Mouse (Mus musculus) kidney, postnatal 25 days (tissue): ENCODE measurements around the gene Znhit1.

Experiments
- DNase-seq, 2 experiments: peaks; one replicate each; pipeline ENCODE4 v3.0.0; 2021; ENCODE audit warnings: mixed read lengths in 2 of 2

Znhit1 gene

GRCm38 (mm10) chr5:136984828-136985227 lies 3.0 kb downstream of the Znhit1 start:
- no peak for DNase-seq

DNA sequence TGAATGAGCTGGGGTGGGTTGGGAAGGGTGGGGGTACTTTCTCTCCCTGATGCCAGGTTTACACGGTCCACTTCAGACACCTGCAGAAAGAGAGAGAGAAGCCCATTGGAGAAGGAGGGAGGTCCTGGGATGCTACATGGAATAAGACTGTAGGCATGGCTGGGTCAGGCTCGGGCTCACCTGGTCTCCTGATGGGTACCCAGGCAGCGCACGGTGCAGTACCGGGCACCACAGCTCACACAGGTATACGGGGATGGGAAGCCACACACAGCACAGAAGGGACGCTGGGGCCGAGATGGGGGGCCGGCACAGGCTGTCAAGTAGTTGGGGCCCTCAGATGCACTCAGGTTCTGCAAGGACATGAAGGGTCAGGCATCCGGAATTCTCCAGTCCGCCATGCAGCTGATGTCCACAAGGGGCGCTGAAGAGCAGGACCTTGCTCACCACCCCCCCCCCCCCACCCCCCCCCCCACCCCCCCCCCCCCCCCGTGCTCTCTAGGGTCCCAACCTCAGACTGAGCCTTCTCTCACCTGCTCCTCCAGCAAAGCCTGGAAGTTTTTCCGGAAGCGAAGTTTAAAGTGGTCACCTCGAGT lies 5.4 kb downstream of the Znhit1 start:
- DNase-seq = peak; percentile 61 to 79

GRCm38 (mm10) chr5:136980974-136981373 lies 6.8 kb downstream of the Znhit1 start:
- DNase-seq = no peak

- no peak for DNase-seq
Observed at GRCm38 (mm10) chr5:136979762-136980161, 8.1 kb downstream of the Znhit1 start.

GRCm38 (mm10) chr5:136977769-136978168 lies 10.1 kb downstream of the Znhit1 start:
- DNase-seq = no peak

GRCm38 (mm10) chr5:136973670-136974069 lies 14.2 kb downstream of the Znhit1 start:
- no peak for DNase-seq

- DNase-seq = peak; percentile 89 to 92
Observed at GRCm38 (mm10) chr5:136970703-136971102, 17.1 kb downstream of the Znhit1 start.

GRCm38 (mm10) chr5:136967592-136967991 lies 20.2 kb downstream of the Znhit1 start:
- peak; percentile 90 to 95 for DNase-seq

GRCm38 (mm10) chr5:136966861-136967455 lies 20.9 kb downstream of the Znhit1 start:
- DNase-seq = no peak

GRCm38 (mm10) chr5:136966331-136966730 lies 21.5 kb downstream of the Znhit1 start, which contains the start of gene Cldn15:
TSS of gene Cldn15 (plus strand) at chr5:136966616.
- peak; percentile 74 to 90 for DNase-seq

DNA sequence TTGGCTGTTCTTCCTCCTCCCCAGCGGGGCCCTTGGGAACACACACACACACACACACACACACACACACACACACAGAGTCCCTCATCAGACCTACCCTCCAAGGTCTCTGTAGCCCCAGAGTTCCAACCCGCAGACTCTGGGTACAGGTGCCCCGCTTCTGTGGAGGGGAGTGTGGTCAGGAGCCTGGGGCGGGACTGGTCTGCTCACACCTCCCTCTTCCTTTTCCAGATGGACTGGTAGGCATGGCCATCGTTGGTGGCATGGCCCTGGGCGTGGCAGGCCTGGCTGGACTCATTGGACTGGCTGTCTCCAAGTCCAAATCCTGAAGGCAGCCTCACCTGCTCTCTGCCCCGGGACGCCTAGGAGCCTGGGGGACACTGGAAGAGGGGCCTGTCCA lies 22.1 kb downstream of the Znhit1 start:
- peak; percentile 40 to 77 for DNase-seq

- peak in 1 of 2 experiments; percentile 52 for DNase-seq
Observed at GRCm38 (mm10) chr5:136965210-136965609, 22.6 kb downstream of the Znhit1 start.

DNA sequence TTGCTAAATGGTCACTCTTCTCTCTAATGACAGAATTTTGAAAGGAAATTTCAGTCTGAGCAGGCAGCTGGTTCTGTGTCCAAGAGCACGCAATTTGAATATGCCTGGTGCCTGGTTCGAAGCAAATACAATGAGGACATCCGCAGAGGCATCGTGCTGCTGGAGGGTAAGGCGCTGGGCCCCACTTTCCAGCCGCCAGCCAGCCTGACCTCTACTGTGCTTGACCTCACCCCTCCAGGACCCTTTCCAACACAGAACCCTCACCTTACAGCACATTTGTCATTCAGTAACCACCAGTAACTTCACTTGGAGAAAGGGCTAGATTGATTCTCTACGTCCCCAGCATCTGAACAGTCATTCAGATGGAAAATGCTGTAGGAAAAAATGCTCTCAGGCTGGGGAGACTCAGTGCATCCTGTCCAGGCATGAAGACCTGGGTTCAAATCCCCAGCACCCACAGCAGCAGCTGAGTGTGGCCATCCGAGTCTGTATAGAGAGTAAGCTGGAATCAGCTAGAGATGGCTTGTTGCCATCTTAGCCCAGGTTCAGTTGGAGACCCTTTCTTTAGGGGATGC lies 24.8 kb downstream of the Znhit1 start:
- no peak for DNase-seq

GRCm38 (mm10) chr5:136962501-136962900 lies 25.3 kb downstream of the Znhit1 start:
- peak; percentile 89 to 91 for DNase-seq

GRCm38 (mm10) chr5:136961983-136962461 lies 25.8 kb downstream of the Znhit1 start:
- peak; percentile 94 to 95 for DNase-seq

DNA sequence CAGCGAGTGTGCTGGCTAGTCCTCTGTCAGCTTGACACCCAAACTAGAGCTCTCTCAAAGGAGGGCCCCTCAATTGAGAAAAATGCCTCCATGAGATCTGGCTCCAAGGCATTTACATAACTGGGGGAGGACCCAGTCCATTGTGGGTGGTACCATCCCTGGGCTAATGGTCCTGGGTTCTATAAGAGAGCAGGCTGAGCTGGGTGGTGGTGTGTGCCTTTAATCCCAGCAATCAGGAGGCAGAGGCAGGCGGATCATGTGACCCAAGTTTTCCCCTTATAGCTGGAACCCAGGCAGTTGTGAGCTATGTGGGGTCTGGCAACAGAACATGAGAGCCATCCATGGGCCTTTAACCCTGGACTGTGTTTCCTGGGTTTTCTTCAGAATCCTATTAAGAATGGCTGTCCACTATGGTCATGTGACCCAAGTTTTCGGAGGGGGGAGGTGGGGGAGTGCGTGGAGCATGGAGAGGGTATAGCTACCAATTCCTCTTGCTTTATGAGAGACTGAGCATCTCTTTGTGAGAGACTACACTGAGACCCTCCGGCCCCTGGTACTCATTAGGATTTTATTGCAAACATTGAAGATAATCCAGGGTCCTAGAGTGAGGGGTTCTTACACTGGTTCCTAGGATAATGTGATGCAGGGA lies 26.4 kb downstream of the Znhit1 start:
- DNase-seq = peak in 1 of 2 experiments; percentile 54

DNA sequence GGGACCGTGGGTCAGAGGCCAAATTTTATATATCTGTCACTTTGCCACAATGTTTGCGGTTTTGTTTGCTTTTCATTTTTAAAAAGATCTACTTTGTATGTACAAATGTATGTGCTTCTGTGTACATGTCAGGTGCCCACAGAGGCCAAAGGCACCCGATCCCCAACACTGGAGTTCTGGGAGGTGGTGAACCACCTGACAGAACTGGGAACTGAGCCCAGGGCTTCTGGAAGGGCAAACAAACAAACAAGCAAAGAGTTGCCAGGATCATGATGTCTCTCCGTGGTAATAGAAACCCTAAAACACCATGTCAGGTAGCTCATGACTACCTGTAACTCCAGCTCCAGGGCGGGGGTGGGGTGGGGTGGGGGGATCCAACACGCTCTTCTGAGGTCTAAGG lies 27.8 kb downstream of the Znhit1 start:
- peak; percentile 76 to 88 for DNase-seq

DNA sequence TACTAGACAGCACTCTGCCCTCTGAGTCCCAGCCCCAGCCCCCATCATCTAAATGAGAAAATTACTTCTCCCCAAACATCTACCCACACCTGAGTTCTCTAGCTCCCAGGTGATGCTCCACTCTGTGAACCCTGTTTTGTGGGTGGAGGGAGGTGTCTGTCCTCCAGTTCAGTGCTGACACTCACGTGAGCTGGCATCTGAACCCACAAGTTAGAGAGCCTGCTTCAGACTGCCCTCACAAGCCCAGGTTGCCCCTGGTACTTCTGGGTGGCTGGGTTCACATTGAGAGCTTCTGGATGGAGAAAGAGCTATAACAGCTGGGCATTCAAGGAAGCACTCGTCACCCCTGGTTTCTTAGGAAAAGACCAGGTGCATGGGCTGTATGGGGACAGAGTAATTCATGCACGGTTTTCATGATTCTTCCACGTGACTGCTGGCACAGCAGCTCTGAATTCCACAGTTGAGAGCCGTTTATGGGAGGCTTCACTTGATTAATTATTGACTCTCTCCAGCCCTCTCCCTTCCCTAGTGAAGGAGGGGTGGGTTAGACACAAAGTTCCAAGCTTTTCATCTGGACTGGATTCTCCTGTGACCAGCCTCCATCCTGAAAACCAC lies 28.7 kb downstream of the Znhit1 start:
- DNase-seq = peak; percentile 79 to 90

- DNase-seq = no peak
Observed at GRCm38 (mm10) chr5:136957250-136957649, 30.6 kb downstream of the Znhit1 start.

- DNase-seq = peak in 1 of 2 experiments; percentile 51
Observed at GRCm38 (mm10) chr5:136955622-136956021, 32.2 kb downstream of the Znhit1 start.

DNA sequence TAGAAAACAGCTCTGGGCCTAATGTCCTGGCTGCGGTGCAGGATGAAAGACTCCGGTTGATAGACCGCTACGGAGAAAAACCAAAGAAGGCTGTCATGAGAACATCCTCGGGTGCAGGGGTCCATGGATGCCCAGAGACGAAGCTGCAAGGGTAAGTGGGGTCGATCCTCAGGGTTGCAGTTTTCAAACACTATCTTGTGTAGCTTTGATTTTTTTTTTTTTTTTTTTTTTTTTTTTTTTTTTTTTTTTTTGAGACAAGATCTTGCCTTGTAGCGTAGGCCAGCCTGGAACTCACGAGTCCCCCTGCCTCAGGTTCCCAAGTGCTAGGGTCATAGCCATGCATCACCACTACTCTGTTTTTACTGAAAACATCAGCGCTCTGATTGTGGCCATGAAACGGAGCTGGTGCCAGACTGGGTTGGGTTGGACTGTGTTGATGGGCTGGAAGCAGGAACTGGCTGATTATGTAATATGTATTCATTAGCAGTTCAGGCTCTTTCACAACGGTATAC lies 34.3 kb downstream of the Znhit1 start:
- peak; percentile 48 to 82 for DNase-seq

DNA sequence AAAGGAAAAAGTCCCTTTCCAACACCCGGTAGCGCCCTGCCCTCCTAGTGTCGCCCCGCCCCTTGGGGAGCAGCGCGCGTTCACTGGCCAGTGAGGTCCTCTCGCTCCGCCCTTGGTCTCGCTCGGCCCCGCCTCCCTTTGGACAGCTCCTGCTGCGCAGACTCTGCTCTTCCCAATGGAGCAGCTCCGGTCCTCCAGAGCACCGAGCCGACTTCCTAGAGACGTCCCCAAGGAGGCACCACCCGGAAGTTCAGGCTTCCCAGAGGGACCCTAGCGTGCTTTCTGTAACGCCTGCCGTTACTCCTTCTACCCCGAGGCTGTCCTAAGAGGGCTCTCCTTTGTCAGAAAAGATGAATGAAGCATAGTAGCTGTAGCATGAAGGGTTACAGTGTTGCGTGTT lies 34.8 kb downstream of the Znhit1 start, which contains the start of gene Fis1:
Fis1 (plus strand) TSS at position 261 of the 400 bp plus-strand sequence.
- DNase-seq = peak; percentile 97 to 99

DNA sequence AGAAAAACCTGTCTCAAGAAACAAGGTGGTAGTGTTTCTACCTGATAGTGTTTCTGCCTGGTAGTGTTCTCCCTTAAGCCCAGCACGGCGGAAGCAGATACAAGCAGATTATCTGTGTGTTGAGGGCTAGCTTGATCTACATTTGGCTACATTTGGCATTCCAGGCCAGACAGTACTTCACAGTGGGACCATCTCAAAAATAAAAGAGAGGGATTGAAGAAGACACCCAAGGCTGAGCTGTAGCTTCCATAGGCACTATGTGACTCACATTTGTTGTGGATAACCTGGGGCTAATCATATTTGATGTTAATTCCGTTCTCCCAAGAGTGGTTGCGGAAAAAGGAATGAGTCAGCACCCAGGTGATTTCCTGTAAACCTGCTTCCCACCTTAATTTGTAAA lies 35.7 kb downstream of the Znhit1 start:
- DNase-seq = no peak
